Mouse (Mus musculus) stomach, embryonic 16.5 days (tissue): ENCODE data around the gene Hs6st3. TPM values are rescaled to one million over a fixed set of nuclear protein-coding genes. Genes with fewer than 3 reads are reported as not detected.

Experiments
- ATAC-seq: fragments of 200-750 bp; cut with Nextera tagmentation; 2 replicates; pipeline ENCODE4 v1.8.0; 2017; ENCODE audit warnings: moderate number of reproducible peaks, moderate TSS enrichment; ENCODE audit not compliant: insufficient read depth, low FRiP score
- H3K27ac ChIP-seq: fragments of 300-500 bp; sonication (generic); 2 replicates; pipeline ENCODE4 v1.5.1; 2014; ENCODE audit warnings: low read length
- H3K27me3 ChIP-seq: fragments of 300-500 bp; sonication (generic); 2 replicates; pipeline ENCODE4 v1.6.1; 2014; ENCODE audit warnings: low read length, control low read depth, mixed read lengths; ENCODE audit not compliant: control insufficient read depth, insufficient read depth
- H3K36me3 ChIP-seq: fragments of 300-500 bp; sonication (generic); 2 replicates; pipeline ENCODE4 v1.6.1; 2014; ENCODE audit warnings: low read length; ENCODE audit not compliant: control insufficient read depth, insufficient read depth
- H3K4me1 ChIP-seq: fragments of 300-500 bp; sonication (generic); 2 replicates; pipeline ENCODE4 v1.6.1; 2014; ENCODE audit warnings: low read length, control low read depth, mixed read lengths; ENCODE audit not compliant: control insufficient read depth, insufficient read depth
- H3K4me2 ChIP-seq: fragments of 300-500 bp; sonication (generic); 2 replicates; pipeline ENCODE4 v1.6.1; 2014; ENCODE audit warnings: low read depth, low read length, mixed read lengths
- H3K4me3 ChIP-seq: fragments of 300-500 bp; sonication (generic); replicated peaks from 2 replicates; pipeline ENCODE4 v1.5.1; 2014; ENCODE audit warnings: mild to moderate bottlenecking, low read length
- H3K9ac ChIP-seq: fragments of 300-500 bp; sonication (generic); 2 replicates; pipeline ENCODE4 v1.6.1; 2014; ENCODE audit warnings: low read length
- H3K9me3 ChIP-seq: fragments of 300-500 bp; sonication (generic); replicated peaks from 2 replicates; pipeline ENCODE4 v1.6.1; 2016; ENCODE audit warnings: low read length, control low read depth; ENCODE audit not compliant: control insufficient read depth
- WGBS: fragments of 180-500 bp; shearing (Covaris S2); extraction: QIAGEN DNeasy Blood & Tissue Kit; methylation state at CpG from one replicate; pipeline ENCODE4 v1.1.7; 2014; 5-methylcytosine and 5-hydroxymethylcytosine counted together
- polyA plus RNA-seq: library from polyadenylated mRNA; unstranded; fragments of >200 nt; fragmentation: Nextera tagmentation; extraction: Ambion mirVana; gene quantifications from 2 replicates; pipeline ENCODE4 v1.2.1, GENCODE M21; 2015

Gene Hs6st3
- polyA plus RNA-seq, 1 experiment from 2014 or later, result not detected

DNA sequence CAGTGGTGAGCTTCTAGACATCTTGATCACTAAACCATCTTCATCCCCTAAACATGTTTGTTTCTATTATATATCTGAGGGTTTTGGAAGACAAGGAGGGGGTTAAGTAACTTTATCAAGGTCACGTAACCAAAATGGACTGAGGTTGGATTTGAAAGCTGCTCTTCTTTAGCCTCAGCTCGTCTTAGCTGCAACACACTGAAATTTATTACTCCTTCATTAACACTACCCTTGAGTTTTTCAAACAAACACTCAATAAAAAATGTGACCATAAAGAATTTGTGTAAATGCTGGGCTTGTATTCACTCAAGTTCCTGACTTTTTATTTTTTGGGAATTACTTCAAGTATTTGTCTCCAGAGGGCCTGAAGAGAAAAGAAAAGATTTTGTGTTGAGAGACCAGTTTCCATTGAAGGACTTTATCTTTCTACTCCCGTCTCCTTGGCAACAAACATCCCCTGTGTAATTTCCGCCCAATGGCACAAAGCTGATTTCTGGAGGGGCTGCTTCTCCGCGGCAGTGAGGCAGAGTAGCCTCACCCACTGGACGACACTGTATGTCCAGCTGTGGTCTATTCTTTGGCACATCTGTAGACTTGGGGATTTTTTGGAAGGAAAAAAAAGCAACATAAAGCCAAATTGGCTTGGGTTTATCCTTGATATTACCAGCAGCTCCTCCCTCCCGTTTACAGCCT, 696.0 kb downstream of the Hs6st3 start:
- no peak overlapping the region for H3K4me3 ChIP-seq
- H3K27me3 ChIP-seq, result no peaks in the 10 kb centered on the region
- no peak overlapping the region for H3K9ac ChIP-seq
- no peak overlapping the region for H3K27ac ChIP-seq
- H3K36me3 ChIP-seq, result no peaks in the 10 kb centered on the region
- no peak overlapping the region for H3K4me2 ChIP-seq
- WGBS, result 53% methylated on average over 8 of the region's 8 CpGs
- ATAC-seq, result no peak
- H3K9me3 ChIP-seq, result no peaks in the 10 kb centered on the region
- H3K4me1 ChIP-seq, result no peaks in the 10 kb centered on the region

DNA sequence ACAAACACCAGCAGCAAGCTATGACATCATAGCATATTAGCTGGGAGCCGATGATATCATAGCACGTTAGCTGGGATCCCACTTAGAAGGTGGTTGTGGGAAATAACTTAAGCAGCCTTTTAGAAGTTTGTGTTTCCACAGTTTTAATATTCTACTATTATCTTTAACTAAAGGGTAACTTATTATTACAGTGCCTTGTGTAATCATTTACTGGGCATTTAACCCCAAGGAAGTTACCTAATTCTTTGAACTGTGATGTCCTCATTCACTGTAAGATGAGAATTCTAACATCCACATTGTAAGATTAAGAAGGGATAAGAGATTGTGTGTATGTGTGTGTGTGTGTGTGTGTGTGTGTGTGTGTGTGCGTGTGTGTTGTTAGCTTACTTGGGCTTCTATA, 697.9 kb downstream of the Hs6st3 start:
- no peaks in the 10 kb centered on the region for H3K27me3 ChIP-seq
- H3K36me3 ChIP-seq, result no peaks in the 10 kb centered on the region
- 92% methylated on average over 3 of the region's 3 CpGs for WGBS
- no peak overlapping the region for H3K4me3 ChIP-seq
- H3K9me3 ChIP-seq, result no peaks in the 10 kb centered on the region
- ATAC-seq, result no peak
- no peak overlapping the region for H3K9ac ChIP-seq
- no peaks in the 10 kb centered on the region for H3K4me1 ChIP-seq
- no peak overlapping the region for H3K27ac ChIP-seq
- no peak overlapping the region for H3K4me2 ChIP-seq

DNA sequence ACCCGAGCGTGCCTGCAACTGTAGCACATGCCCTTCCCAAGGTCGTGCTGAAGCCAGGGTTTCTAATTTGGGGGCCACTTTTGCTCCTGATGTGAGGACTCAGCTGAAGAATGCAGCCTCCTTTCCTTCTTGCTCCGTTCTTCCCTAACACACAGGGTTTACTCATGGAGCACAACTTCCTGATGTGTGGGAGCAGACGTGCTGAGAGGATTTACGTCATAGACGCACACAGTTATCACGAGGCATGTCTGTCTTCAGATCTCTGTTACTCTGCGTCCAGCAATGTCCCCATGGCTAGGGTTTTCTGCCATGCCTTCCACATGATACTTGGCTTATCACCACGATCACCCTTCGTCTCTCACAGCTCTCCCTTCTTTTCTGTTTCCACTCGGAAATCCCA, 709.4 kb downstream of the Hs6st3 start:
- H3K9ac ChIP-seq, result no peak overlapping the region
- WGBS, result 60% methylated on average over 12 of the region's 12 CpGs
- no peak overlapping the region for H3K4me2 ChIP-seq
- no peak overlapping the region for H3K27ac ChIP-seq
- no peak overlapping the region for H3K4me3 ChIP-seq
- no peaks in the 10 kb centered on the region for H3K27me3 ChIP-seq
- no peaks in the 10 kb centered on the region for H3K36me3 ChIP-seq
- H3K4me1 ChIP-seq, result peaks cover 4% of the 10 kb centered on the region; the same call in 1 of the 2 replicates
- no peaks in the 10 kb centered on the region for H3K9me3 ChIP-seq
- no peak for ATAC-seq

DNA sequence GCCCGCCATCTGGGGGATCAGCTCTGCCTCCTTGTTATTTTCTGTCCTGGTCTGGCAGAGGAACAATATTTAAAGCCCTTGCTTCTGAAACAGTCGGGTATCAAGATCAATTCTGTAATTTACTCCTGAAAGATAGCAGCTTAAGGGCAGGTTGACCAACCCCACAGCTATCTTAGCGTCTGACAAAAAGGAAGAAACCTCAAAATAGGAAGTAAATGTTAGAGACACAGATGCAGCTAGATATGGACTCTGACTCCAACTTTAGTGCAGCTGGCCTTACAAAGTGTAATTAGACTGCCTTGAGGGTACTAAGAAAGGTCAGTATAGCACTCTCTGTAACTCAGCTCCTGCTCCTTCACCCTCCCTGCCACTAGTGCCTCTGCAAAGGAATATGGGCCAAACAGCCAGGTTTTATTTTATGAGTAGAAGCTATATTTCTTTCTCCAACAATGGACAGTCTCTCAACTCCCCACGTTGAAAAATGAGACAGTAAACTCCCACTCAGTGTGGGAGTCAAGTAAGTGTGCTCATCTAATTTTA, 710.7 kb downstream of the Hs6st3 start:
- H3K27me3 ChIP-seq, result no peaks in the 10 kb centered on the region
- H3K36me3 ChIP-seq, result no peaks in the 10 kb centered on the region
- ATAC-seq, result no peak
- H3K4me1 ChIP-seq, result peaks cover 4% of the 10 kb centered on the region; the same call in 1 of the 2 replicates
- no peaks in the 10 kb centered on the region for H3K9me3 ChIP-seq
- H3K27ac ChIP-seq, result no peak overlapping the region
- WGBS, result 63% methylated on average over 4 of the region's 4 CpGs
- no peak overlapping the region for H3K4me3 ChIP-seq
- H3K9ac ChIP-seq, result no peak overlapping the region
- H3K4me2 ChIP-seq, result no peak overlapping the region

DNA sequence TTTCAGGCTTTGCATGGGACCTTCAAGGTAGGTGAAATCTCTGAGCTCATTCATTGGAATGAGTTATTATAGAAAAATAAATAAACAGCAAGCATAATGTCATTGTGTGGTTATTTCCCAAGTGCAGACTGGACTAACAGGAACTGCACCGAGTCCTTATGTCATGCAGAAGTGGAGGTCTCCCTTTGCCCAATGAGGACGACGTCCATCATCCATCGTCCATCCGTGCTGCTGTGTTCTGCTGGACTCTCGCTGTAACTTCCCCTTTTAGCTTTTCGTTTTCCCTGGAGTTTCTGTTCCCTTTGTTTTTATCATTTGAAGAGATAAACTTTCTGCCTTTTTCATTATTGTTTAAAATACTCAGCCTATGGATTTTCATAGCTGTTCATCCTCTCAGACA, 711.2 kb downstream of the Hs6st3 start:
- no peak overlapping the region for H3K4me2 ChIP-seq
- no peak overlapping the region for H3K27ac ChIP-seq
- ATAC-seq, result no peak
- H3K4me3 ChIP-seq, result no peak overlapping the region
- H3K36me3 ChIP-seq, result no peaks in the 10 kb centered on the region
- no peak overlapping the region for H3K9ac ChIP-seq
- WGBS, result 66% methylated on average over 7 of the region's 7 CpGs
- H3K4me1 ChIP-seq, result peaks cover 4% of the 10 kb centered on the region; the same call in 1 of the 2 replicates
- no peaks in the 10 kb centered on the region for H3K9me3 ChIP-seq
- no peaks in the 10 kb centered on the region for H3K27me3 ChIP-seq

DNA sequence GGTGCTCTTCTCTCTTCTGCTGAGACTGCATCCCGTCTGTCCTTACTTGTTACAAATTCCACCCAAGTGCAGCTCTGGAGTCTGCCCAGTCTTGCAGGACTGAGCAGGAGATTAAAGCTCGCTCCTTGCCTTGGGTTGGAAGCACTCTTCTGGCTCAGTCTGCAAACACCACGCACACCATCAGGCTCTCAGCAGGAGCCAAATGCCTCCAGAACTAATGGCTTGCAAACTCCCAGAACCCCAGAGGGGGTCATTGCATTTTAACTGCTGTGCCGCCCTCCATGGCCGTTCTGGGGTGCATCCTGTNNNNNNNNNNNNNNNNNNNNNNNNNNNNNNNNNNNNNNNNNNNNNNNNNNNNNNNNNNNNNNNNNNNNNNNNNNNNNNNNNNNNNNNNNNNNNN, 714.0 kb downstream of the Hs6st3 start:
- no peak overlapping the region for H3K4me3 ChIP-seq
- 0 out of 2 replicates have a peak overlapping the region, but pooled peaks have one; percentile 8 for H3K4me2 ChIP-seq
- no peaks in the 10 kb centered on the region for H3K27me3 ChIP-seq
- WGBS, result 21% methylated on average over 5 of the region's 5 CpGs
- no peak overlapping the region for H3K27ac ChIP-seq
- peaks cover 4% of the 10 kb centered on the region; the same call in 1 of the 2 replicates for H3K4me1 ChIP-seq
- H3K36me3 ChIP-seq, result no peaks in the 10 kb centered on the region
- ATAC-seq, result no peak
- H3K9ac ChIP-seq, result no peak overlapping the region
- H3K9me3 ChIP-seq, result no peaks in the 10 kb centered on the region

DNA sequence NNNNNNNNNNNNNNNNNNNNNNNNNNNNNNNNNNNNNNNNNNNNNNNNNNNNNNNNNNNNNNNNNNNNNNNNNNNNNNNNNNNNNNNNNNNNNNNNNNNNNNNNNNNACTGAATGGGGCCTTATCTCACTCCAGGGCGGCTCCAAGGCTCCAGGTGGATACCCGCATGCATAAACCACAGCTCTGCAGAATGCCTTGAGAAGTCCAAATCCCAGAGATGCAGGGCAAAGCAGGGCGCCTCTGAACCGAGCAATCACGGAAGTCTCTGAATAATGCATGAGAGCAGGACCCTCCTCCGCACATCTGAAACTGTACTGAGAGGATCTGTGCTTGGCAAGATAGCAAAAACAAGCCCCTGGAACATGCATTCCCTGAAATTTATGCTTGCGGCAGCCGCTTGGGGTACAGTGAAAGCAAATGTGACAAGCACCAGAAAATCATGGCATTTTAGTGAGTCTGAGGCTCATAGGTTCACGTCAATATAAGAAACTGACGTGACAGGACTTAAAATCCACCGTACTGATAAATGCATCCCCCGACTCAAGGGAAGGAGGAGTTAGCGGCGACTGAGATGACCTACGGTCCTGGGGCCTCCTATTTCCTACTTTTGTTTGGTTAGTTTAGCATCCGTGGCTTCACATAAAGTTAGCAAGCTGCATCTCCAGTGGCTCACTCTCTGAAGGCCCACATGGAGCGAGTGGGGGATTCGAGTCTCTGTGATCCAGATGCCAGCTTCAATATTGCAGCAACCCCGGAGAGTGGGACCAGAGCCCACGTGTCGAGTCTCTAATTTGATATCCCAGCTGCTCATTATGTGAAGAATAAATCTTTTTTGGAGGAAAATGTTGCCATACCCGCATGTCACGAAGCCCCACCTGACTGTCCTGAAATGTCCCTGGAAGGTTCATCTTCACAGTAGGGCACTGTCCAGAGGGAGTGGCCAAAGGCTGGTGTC, 719.5 kb downstream of the Hs6st3 start:
- WGBS, result 55% methylated on average over 23 of the region's 23 CpGs
- H3K4me2 ChIP-seq, result peak overlapping the region; percentile 19; the same call in 1 of the 2 replicates
- H3K27me3 ChIP-seq, result no peaks in the 10 kb centered on the region; the same call in 1 of the 2 replicates
- no peak overlapping the region for H3K27ac ChIP-seq
- no peaks in the 10 kb centered on the region for H3K9me3 ChIP-seq
- no peak overlapping the region; the same call in 1 of the 2 replicates for H3K9ac ChIP-seq
- H3K36me3 ChIP-seq, result no peaks in the 10 kb centered on the region
- no peaks in the 10 kb centered on the region for H3K4me1 ChIP-seq
- no peak overlapping the region for H3K4me3 ChIP-seq
- ATAC-seq, result no peak

DNA sequence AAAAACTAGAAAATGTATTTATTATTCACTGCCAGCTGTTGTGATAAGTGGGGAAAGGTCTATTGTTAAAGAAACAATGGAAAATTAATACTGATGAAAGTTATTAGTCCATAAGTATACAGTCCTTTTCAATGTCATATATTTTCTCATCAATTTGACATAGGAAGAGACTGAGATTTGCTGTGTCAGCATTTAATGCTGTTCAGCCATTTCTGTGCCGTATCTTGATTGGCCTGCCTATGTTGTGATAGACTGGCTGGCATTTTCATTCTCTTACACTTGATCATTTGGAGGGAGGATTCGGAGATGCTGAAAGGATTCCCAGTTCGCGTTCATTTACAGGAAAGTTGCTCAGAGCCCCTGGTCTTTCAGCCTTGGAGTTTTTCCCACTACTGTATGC, 735.5 kb downstream of the Hs6st3 start:
- H3K4me3 ChIP-seq, result no peak overlapping the region
- H3K4me1 ChIP-seq, result no peaks in the 10 kb centered on the region
- no peak for ATAC-seq
- no peaks in the 10 kb centered on the region for H3K27me3 ChIP-seq
- H3K27ac ChIP-seq, result no peak overlapping the region
- H3K9me3 ChIP-seq, result no peaks in the 10 kb centered on the region
- H3K9ac ChIP-seq, result no peak overlapping the region
- H3K36me3 ChIP-seq, result no peaks in the 10 kb centered on the region
- 97% methylated on average over 4 of the region's 4 CpGs for WGBS
- no peak overlapping the region for H3K4me2 ChIP-seq

DNA sequence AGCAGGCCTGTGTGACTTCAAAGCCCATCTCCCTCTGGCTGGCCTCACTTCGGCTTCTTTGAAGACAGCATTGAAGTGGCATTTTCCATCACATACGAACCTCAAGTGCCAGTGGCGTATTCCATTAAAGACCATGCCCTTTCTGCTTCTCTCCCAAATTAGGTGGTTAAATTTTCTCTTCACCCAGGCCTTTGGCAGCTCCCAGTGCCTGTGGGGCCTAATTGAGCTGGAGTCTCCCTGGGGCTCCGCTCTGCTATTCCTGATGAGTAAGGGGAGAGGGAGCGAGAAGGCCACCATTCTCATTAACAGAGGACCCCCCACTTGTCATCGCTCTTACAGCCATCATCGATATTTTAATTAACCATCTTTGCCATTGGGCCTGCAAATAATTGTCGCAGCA, 754.8 kb downstream of the Hs6st3 start:
- H3K36me3 ChIP-seq, result no peaks in the 10 kb centered on the region
- no peak for ATAC-seq
- no peak overlapping the region for H3K9ac ChIP-seq
- H3K4me2 ChIP-seq, result no peak overlapping the region
- H3K9me3 ChIP-seq, result no peaks in the 10 kb centered on the region
- H3K27ac ChIP-seq, result no peak overlapping the region
- no peaks in the 10 kb centered on the region for H3K27me3 ChIP-seq
- 89% methylated on average over 8 of the region's 8 CpGs for WGBS
- no peaks in the 10 kb centered on the region for H3K4me1 ChIP-seq
- no peak overlapping the region for H3K4me3 ChIP-seq
